Comparison of ENCODE assay signal across 10 mouse cellular contexts in the genomic region with DNA sequence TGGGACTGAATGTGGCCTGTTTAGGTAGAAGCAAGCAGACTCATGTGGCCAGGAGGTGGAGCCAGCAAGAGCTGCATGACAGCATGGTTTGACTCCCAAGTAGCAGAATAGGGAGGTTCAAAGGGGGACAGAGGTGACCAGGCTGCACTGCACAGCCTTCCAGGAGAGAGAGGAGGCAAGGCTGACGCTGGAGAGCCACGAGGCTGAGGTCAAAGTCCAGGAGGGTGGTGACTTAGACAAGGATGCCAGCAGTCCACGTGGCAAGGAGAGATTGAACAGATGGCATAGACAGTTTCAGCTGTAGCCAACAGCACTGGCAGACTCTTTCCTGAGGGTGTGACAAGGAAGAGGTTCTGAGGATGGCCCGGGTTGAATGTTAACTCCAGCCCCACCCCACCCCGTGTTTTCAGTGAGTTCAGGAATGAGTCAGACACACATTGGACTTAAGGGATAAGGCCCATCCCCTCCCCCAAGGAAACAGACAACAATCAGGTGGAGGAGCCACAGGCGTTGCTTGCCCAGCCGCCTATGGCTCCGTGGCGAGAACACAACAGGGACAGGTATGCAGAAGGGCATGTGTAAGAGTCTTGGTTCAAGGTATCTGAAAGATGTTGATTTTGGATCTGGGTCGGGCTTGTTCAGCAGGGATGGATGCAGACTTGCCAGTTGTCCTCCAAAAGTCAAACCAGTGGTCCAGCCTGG. TPM values are rescaled to one million over a fixed set of nuclear protein-coding genes. Genes with fewer than 3 reads are reported as not detected.
DNase-seq lines count a peak whose midpoint lies in the region; ATAC-seq lines count a peak whose summit lies in the region.
"Had no signal": no experiment of that assay in that cellular context is flagged by ENCODE, and none has a peak within 500 bp of the region (broad histone marks: within the 10 kb centered on the region; RNA-seq: fewer than 3 reads in every experiment).

No protein-coding gene starts in this region.

- no peak overlapping the region for H3K4me3 ChIP-seq in heart, embryonic 12.5 days
- H3K4me3 ChIP-seq: heart, embryonic 13.5 days had no signal

- no peaks in the 10 kb centered on the region for H3K36me3 ChIP-seq in heart, embryonic 12.5 days
- H3K36me3 ChIP-seq: heart, embryonic 13.5 days had no signal

- ATAC-seq in heart, embryonic 12.5 days (ENCODE audit: insufficient number of reproducible peaks, low FRiP score) = no peak
- ATAC-seq: forebrain, embryonic 16.5 days had no signal

- H3K27me3 ChIP-seq in heart, embryonic 12.5 days (replicated peaks) = no peaks in the 10 kb centered on the region
- H3K27me3 ChIP-seq: heart, embryonic 13.5 days had no signal

- DNase-seq in heart, adult 11 months = peak; percentile 82
- DNase-seq in A20 (ENCODE audit: low read depth, low spot score) = peak; percentile 40
- DNase-seq in cerebellum, postnatal 10 days = peak; percentile 68 to 75
- peak; percentile 80 for DNase-seq in kidney, postnatal 10 days
- no peak for DNase-seq in spleen, postnatal 14 days (ENCODE audit: low spot score in 2 of 2)
- no peak for DNase-seq in spleen, adult 18-20 months
- no peak for DNase-seq in layer of hippocampus, adult 18-20 months (ENCODE audit: low spot score in 2 of 2)

- no peak overlapping the region for H3K9ac ChIP-seq in heart, embryonic 12.5 days
- H3K9ac ChIP-seq: heart, embryonic 13.5 days had no signal

- 53% methylated on average over 10 of the region's 10 CpGs for WGBS in heart, embryonic 12.5 days

- no peak overlapping the region for H3K4me2 ChIP-seq in heart, embryonic 12.5 days
- H3K4me2 ChIP-seq: heart, embryonic 13.5 days had no signal

- H3K27ac ChIP-seq in heart, embryonic 12.5 days (ENCODE audit: poor library complexity, severe bottlenecking) = no peak overlapping the region
- H3K27ac ChIP-seq: heart, embryonic 13.5 days had no signal

- H3K9me3 ChIP-seq in heart, embryonic 12.5 days (replicated peaks) = no peaks in the 10 kb centered on the region
- H3K9me3 ChIP-seq: heart, embryonic 13.5 days had no signal

- peaks cover 5% of the 10 kb centered on the region; the same call in 1 of the 2 replicates for H3K4me1 ChIP-seq in heart, embryonic 12.5 days (replicated peaks)

RNA-seq across cellular contexts. Expression of a gene that starts 17.2 kb away (rescaled TPM):
- 1.4 and 1.9 TPM in 2 replicates for polyA plus RNA-seq in heart, embryonic 12.5 days (2016; fragmentation: Nextera tagmentation; extraction: Ambion mirVana)
- 10 to 100 TPM; 36.1 to 41.7 TPM for total RNA-seq in layer of hippocampus, adult 18-20 months (2021)

Comparison
In these comparisons a context has a peak if more than half of its experiments do, and no peak if none do; other contexts are left out.
1. DNase-seq: peak in heart, adult 11 months (single experiment), A20 (single experiment), cerebellum, postnatal 10 days (2 of 2) and kidney, postnatal 10 days (single experiment); none in spleen, postnatal 14 days (0 of 2), spleen, adult 18-20 months (0 of 2) and layer of hippocampus, adult 18-20 months (0 of 2).